Mouse (Mus musculus) left cerebral cortex, adult 2 months (tissue): ENCODE measurements at regions not wholly inside any gene's neighbourhood (a gene's known extent, or its start where the extent isn't known, plus 50 kb on each side); places are given as distances from the start of the nearest gene placed in this dataset.

Experiments
- DNase-seq, 2 experiments: peaks; one replicate each; pipeline ENCODE4 v3.0.0; 2021 to 2022; ENCODE audit warnings: low spot score in 2 of 2, mixed read lengths in 1 of 2; ENCODE audit errors: extremely low spot score in 1 of 2
- H3K27ac ChIP-seq: fragments of 200-600 bp; 2 replicates; pipeline ENCODE4 v1.8.1; 2022
- H3K4me3 ChIP-seq: fragments of 200-600 bp; 2 replicates; pipeline ENCODE4 v1.8.1; 2022
- CTCF ChIP-seq: fragments of 200-600 bp; IDR thresholded peaks from 2 replicates; pipeline ENCODE4 v1.8.1; 2022; ENCODE audit warnings: antibody characterized with exemption, mild to moderate bottlenecking, moderate library complexity
- intact Hi-C: fragments of 180-260 bp; cut with DNase I; formaldehyde crosslinking; loops from one replicate; pipeline ENCODE4 v1.15.1; 2025

DNA sequence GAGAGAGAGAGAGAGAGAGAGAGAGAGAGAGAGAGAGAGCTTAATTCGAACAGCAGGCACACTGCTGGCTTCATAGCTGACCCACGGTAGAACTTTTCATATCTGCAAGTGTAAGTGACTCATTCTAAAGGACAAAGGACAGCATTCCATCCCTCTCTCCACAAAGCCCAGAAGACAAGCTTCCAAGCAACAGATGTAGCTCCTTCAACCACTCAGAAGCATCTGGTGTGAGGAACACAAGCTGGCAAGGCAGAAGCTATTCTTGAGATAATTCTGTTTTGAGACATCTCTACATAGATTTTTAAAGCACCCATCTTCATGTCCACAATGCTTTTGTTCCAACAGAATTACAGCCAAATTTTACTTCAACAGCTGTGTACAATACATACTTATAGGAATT, 294.2 kb upstream of the Gria1 start:
- intact Hi-C loops = loop anchor here (5.0 kb wide), 1 partner anchor 75 kb away; no protein-coding TSS in a partner anchor
- Histone ChIP-seq H3K27ac (no peak overlapping the region), H3K4me3 (no peak overlapping the region)
- DNase-seq = peak in 1 of 2 experiments; percentile 19
- TF ChIP-seq CTCF = no peak

DNA sequence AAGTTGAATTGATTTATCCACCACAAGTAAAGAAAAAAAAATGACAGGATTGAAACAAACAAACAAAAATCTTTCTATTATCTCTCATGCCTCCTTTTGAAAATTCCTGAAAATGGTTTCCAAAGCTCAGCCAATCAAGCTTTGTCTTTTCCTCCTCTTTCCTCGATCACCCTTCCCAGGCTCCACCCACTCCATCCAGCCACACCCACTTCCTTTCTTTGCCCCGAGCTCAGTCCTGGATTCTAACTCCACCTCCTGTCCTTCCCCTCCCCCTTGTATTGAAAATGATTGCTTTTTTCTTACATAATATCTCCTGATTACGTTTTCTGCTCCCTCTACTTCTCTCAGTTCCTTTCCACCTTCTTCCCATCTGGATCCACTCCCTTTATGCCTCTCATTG, 286.0 kb upstream of the Gria1 start:
- H3K27ac ChIP-seq = no peak overlapping the region
- intact Hi-C loops = no loop called here
- no peak for DNase-seq
- TF ChIP-seq CTCF = no peak
- H3K4me3 ChIP-seq = no peak overlapping the region

DNA sequence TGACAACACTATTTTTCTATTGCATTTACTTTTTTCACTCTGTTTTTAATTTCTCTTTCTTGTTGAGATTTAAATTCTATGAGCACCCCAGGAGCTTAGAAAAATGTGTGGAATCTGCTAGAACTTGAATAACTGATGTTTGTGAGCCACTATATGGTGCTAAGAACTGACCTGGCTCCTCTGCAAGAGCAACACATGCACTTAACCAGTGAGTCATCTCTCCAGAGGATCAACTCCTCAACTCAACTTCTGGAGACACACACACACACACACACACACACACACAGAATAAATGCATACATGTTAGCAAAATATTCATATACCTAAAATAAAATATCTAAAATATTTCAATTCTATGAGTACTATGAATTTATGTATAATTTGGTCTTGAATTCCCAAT, 285.0 kb upstream of the Gria1 start:
- TF ChIP-seq CTCF = no peak
- Histone ChIP-seq H3K27ac (no peak overlapping the region), H3K4me3 (no peak overlapping the region)
- DNase-seq = no peak
- intact Hi-C loops = no loop called here

DNA sequence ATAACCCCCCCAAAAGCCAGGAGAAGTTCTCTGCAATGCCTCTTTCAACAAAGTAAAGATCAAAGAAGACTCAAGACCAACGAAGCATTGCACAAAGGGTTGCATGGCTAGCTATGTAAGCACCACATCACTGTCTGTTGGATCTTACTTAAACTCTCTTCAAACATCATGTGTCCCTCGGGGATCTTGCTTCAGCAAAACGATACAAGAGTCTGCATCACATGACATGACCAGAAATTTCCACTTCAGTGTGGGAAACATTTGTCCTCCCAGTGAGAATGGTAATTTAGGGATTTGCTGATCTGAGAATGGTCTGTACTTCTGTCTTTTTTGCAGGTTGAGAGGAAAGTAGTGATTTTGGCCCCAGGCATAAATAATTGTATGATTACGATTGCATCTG, 283.6 kb upstream of the Gria1 start:
- intact Hi-C loops = no loop called here
- no peak for DNase-seq

GRCm38 (mm10) chr11:56728204-56729002, 282.8 kb upstream of the Gria1 start:
- intact Hi-C loops = no loop called here
- no peak for DNase-seq
- H3K27ac ChIP-seq = no peak overlapping the region
- TF ChIP-seq CTCF = no peak
- no peak overlapping the region for H3K4me3 ChIP-seq

More for the DNA sequence above, 283.6 kb upstream of the Gria1 start:
- no peak for TF ChIP-seq CTCF
- H3K27ac ChIP-seq = no peak overlapping the region
- no peak overlapping the region for H3K4me3 ChIP-seq

DNA sequence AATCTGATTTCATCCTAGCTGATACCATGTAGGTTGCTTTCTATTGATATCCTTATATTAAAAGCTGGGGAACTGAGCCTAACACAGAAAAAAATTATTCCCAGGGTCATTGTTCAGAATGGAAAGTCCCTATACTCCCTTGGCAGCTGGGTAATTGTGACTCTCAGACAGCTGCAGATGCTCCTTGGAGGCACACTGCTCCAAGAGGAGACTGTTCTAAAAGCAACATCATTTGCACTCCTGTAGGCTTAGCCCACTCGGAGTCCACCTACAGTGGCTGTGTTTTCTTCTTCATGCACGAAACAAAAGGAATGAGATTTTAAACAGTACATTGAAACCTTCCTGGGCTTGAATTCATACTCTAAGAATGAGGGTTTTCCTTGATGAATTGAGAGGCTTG, 269.3 kb upstream of the Gria1 start:
- Histone ChIP-seq H3K27ac (no peak overlapping the region), H3K4me3 (no peak overlapping the region)
- no peak; the same call in 1 of the 2 replicates for TF ChIP-seq CTCF
- intact Hi-C loops = no loop called here
- DNase-seq = no peak

GRCm38 (mm10) chr11:56750032-56750431, 261.2 kb upstream of the Gria1 start:
- no peak for DNase-seq
- Histone ChIP-seq H3K27ac (no peak overlapping the region), H3K4me3 (no peak overlapping the region)
- intact Hi-C loops = no loop called here
- TF ChIP-seq CTCF = no peak

GRCm38 (mm10) chr11:56750639-56751038, 260.5 kb upstream of the Gria1 start:
- no peak for TF ChIP-seq CTCF
- intact Hi-C loops = no loop called here
- DNase-seq = no peak
- H3K4me3 ChIP-seq = no peak overlapping the region
- no peak overlapping the region for H3K27ac ChIP-seq

GRCm38 (mm10) chr11:56751918-56752317, 259.3 kb upstream of the Gria1 start:
- no peak for DNase-seq
- no peak overlapping the region for H3K27ac ChIP-seq
- no peak overlapping the region for H3K4me3 ChIP-seq
- no peak for TF ChIP-seq CTCF
- intact Hi-C loops = no loop called here

- no peak for DNase-seq
- Histone ChIP-seq H3K27ac (no peak overlapping the region), H3K4me3 (no peak overlapping the region)
- TF ChIP-seq CTCF = no peak
- intact Hi-C loops = no loop called here
These were observed 257.5 kb upstream of the Gria1 start for GRCm38 (mm10) chr11:56753699-56754098.

DNA sequence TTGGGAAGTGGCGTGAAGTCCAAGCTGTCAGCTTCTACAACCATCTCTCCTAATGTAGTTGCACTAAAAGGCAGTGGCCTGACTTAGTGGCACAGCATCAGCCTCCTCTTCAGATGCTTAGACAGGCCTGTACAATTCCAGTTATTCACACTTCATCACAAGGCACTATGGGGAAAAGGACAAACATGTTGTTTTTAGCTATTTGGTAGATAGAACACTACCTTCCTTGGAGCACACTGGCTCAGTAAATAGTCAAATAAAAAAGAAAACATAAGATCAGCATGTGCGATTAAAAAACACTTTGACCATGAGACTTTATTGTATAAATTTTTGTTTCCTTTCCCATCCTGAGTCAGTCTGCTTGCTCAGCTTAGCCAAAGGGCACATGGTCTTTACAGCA, 250.7 kb upstream of the Gria1 start:
- TF ChIP-seq CTCF = no peak
- intact Hi-C loops = no loop called here
- Histone ChIP-seq H3K4me3 (no peak overlapping the region), H3K27ac (no peak overlapping the region)
- DNase-seq = no peak

GRCm38 (mm10) chr11:56762467-56763120, 248.6 kb upstream of the Gria1 start:
- no peak overlapping the region for H3K4me3 ChIP-seq
- no peak overlapping the region for H3K27ac ChIP-seq
- intact Hi-C loops = no loop called here
- no peak for DNase-seq
- TF ChIP-seq CTCF = no peak

- no peak overlapping the region for H3K4me3 ChIP-seq
- H3K27ac ChIP-seq = no peak overlapping the region
- intact Hi-C loops = no loop called here
- no peak for TF ChIP-seq CTCF
- DNase-seq = peak in 1 of 2 experiments; percentile 18
These were observed 243.8 kb upstream of the Gria1 start for GRCm38 (mm10) chr11:56767424-56767823.
